In genomic region chr13:34040091-34040490, GRCm38 (mm10) we compare ENCODE assay signal across 22 mouse cellular contexts. TPM values are rescaled to one million over a fixed set of nuclear protein-coding genes. Genes with fewer than 3 reads are reported as not detected.
DNase-seq lines count a peak whose midpoint lies in the region; ATAC-seq lines count a peak whose summit lies in the region.
"Had no signal": no experiment of that assay in that cellular context is flagged by ENCODE, and none has a peak within 500 bp of the region (broad histone marks: within the 10 kb centered on the region; RNA-seq: fewer than 3 reads in every experiment).

No protein-coding gene starts in this region.

- H3K9me3 ChIP-seq in kidney, embryonic 14.5 days (ENCODE audit: control insufficient read depth, low read length): no peaks in the 10 kb centered on the region
- H3K9me3 ChIP-seq: embryonic facial prominence, embryonic 13.5 days; embryonic facial prominence, embryonic 15.5 days; forebrain, embryonic 12.5 days had no signal

- no peak overlapping the region for H3K27ac ChIP-seq in kidney, embryonic 14.5 days (ENCODE audit: low read depth, low read length)
- H3K27ac ChIP-seq: embryonic facial prominence, embryonic 13.5 days; embryonic facial prominence, embryonic 15.5 days; forebrain, embryonic 10.5 days; forebrain, embryonic 12.5 days had no signal

- H3K4me3 ChIP-seq in kidney, embryonic 14.5 days (ENCODE audit: low read length): no peak overlapping the region
- H3K4me3 ChIP-seq: embryonic facial prominence, embryonic 13.5 days; embryonic facial prominence, embryonic 15.5 days; erythroblast, embryonic 14.5 days; forebrain, embryonic 10.5 days; forebrain, embryonic 12.5 days had no signal

- H3K36me3 ChIP-seq in kidney, embryonic 14.5 days (ENCODE audit: control insufficient read depth, insufficient read depth, low read length): no peaks in the 10 kb centered on the region
- H3K36me3 ChIP-seq: embryonic facial prominence, embryonic 13.5 days; forebrain, embryonic 12.5 days had no signal

- DNase-seq in kidney, adult 11 months: peak; percentile 40
- no peak for DNase-seq in kidney, adult 18-20 months
- peak; percentile 63 for DNase-seq in kidney, adult 9 months
- DNase-seq in urinary bladder, postnatal 14 days (ENCODE audit: low spot score): peak; percentile 1
- no peak for DNase-seq in urinary bladder, postnatal 36 days (ENCODE audit: low spot score in 2 of 2)
- DNase-seq: adrenal gland, adult 2 months; adrenal gland, postnatal 10 days; adrenal gland, postnatal 25 days; cerebellum, adult 11 months; cerebellum, adult 18-20 months; cerebellum, adult 8-10 months; cerebellum, adult 9-11 months; cerebellum, postnatal 14 days; cerebellum, postnatal 36 days; embryo, embryonic 11 days had no signal

- no peaks in the 10 kb centered on the region for H3K27me3 ChIP-seq in kidney, embryonic 14.5 days (ENCODE audit: control insufficient read depth, insufficient read depth, low read length)
- H3K27me3 ChIP-seq: embryonic facial prominence, embryonic 13.5 days; embryonic facial prominence, embryonic 15.5 days; forebrain, embryonic 12.5 days had no signal

- no peak overlapping the region for H3K4me2 ChIP-seq in kidney, embryonic 14.5 days (replicated peaks; ENCODE audit: low read depth, low read length)
- H3K4me2 ChIP-seq: embryonic facial prominence, embryonic 13.5 days; embryonic facial prominence, embryonic 15.5 days; forebrain, embryonic 12.5 days had no signal

- H3K9ac ChIP-seq in kidney, embryonic 14.5 days (ENCODE audit: low read depth, low read length): no peak overlapping the region
- H3K9ac ChIP-seq: embryonic facial prominence, embryonic 13.5 days; embryonic facial prominence, embryonic 15.5 days; forebrain, embryonic 12.5 days had no signal

- H3K4me1 ChIP-seq in kidney, embryonic 14.5 days (ENCODE audit: control insufficient read depth, insufficient read depth, low read length): peaks cover 4% of the 10 kb centered on the region; the same call in 1 of the 2 replicates

- WGBS in kidney, embryonic 14.5 days: 90% methylated on average over 3 of the region's 3 CpGs

- no peak for ATAC-seq in kidney, embryonic 14.5 days (ENCODE audit: low FRiP score, low TSS enrichment)
- ATAC-seq: forebrain, embryonic 14.5 days had no signal

RNA-seq across cellular contexts. Expression of gene Bphl, which starts 2.7 kb away (rescaled TPM):
- 47.4 and 49.0 TPM in 2 replicates for polyA plus RNA-seq in kidney, embryonic 14.5 days (2014; fragmentation: Nextera tagmentation; extraction: Ambion mirVana)

RNA-seq across cellular contexts. Expression of gene Serpinb6a, which starts 37.5 kb away (rescaled TPM):
- 70.9 and 73.3 TPM in 2 replicates for polyA plus RNA-seq in kidney, embryonic 14.5 days (2014; fragmentation: Nextera tagmentation; extraction: Ambion mirVana)

RNA-seq across cellular contexts. Expression of gene Tubb2a, which starts 37.7 kb away (rescaled TPM):
- polyA plus RNA-seq in kidney, embryonic 14.5 days (2014; fragmentation: Nextera tagmentation; extraction: Ambion mirVana): 62.1 and 73.4 TPM in 2 replicates

RNA-seq across cellular contexts. Expression of gene Ripk1, which starts 37.9 kb away (rescaled TPM):
- 9.7 and 20.6 TPM in 2 replicates for polyA plus RNA-seq in kidney, embryonic 14.5 days (2014; fragmentation: Nextera tagmentation; extraction: Ambion mirVana)

Comparison
In these comparisons a context has a peak if more than half of its experiments do, and no peak if none do; other contexts are left out.
1. DNase-seq: peak in kidney, adult 11 months (single experiment), kidney, adult 9 months (single experiment) and urinary bladder, postnatal 14 days (single experiment); none in kidney, adult 18-20 months (single experiment) and urinary bladder, postnatal 36 days (0 of 2).